Mouse (Mus musculus): Measurements from ENCODE around the gene Olfr878. TPM values are rescaled to one million over a fixed set of nuclear protein-coding genes. Genes with fewer than 3 reads are reported as not detected.

Olfr878 gene
- polyA plus RNA-seq, 1 experiment from 2014 or later = not detected

- Histone ChIP-seq H3K9ac (no peak overlapping the region), H3K4me3 (replicated peaks) (no peak overlapping the region), H3K36me3 (no peaks in the 10 kb centered on the region), H3K9me3 (replicated peaks) (no peaks in the 10 kb centered on the region), H3K27me3 (no peaks in the 10 kb centered on the region), H3K27ac (no peak overlapping the region), H3K4me1 (replicated peaks) (no peaks in the 10 kb centered on the region), H3K4me2 (no peak overlapping the region)
- DNase-seq (no peak), ATAC-seq (ENCODE audit: low read depth) (no peak)
Observed at GRCm38 (mm10) chr9:37934146-37934545, 16.5 kb downstream of the Olfr878 start.

DNA sequence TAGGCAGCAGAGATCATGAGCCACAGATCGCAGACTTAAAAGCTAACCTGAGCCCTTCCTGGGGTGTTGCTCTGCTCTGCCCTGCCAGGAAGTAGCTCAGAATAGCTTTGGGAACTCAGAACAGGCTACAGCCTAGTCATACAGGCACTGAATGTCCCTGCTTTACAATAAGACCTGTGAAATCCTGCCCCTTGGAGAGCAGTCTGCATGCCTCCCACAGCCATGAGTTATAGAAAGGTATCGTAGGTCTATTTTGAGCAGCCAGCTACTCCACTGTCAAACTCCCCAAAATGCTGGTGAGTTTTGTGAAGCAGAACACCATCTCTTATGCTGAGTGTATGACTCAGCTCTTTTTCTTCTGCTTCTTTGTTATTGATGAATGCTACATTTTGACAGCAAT, 23.5 kb downstream of the Olfr878 start:
- DNase-seq (no peak), ATAC-seq (ENCODE audit: low read depth) (no peak)
- Histone ChIP-seq H3K4me2 (no peak overlapping the region), H3K4me1 (replicated peaks) (no peaks in the 10 kb centered on the region), H3K9ac (no peak overlapping the region), H3K9me3 (replicated peaks) (no peaks in the 10 kb centered on the region), H3K36me3 (no peaks in the 10 kb centered on the region), H3K4me3 (replicated peaks) (no peak overlapping the region), H3K27me3 (no peaks in the 10 kb centered on the region), H3K27ac (no peak overlapping the region)
- 67% methylated on average over 2 of the region's 2 CpGs for WGBS (ENCODE audit: insufficient replicate concordance)

Other genes starting within 250 kb of the Olfr878 start
- gene Panx3, start 248.6 kb upstream of the Olfr878 start, polyA plus RNA-seq (2015; fragmentation: Nextera tagmentation; extraction: Ambion mirVana) = not detected in 2 replicates
- gene Olfr160, start 201.6 kb upstream of the Olfr878 start, polyA plus RNA-seq (2015; fragmentation: Nextera tagmentation; extraction: Ambion mirVana) = not detected in 2 replicates
- gene Olfr874, start 172.7 kb upstream of the Olfr878 start, polyA plus RNA-seq (2015; fragmentation: Nextera tagmentation; extraction: Ambion mirVana) = not detected in 2 replicates
- not detected in 2 replicates for gene Olfr875, start 146.0 kb upstream of the Olfr878 start, polyA plus RNA-seq (2015; fragmentation: Nextera tagmentation; extraction: Ambion mirVana)
- gene Olfr876, start 114.8 kb upstream of the Olfr878 start, polyA plus RNA-seq (2015; fragmentation: Nextera tagmentation; extraction: Ambion mirVana) = not detected in 2 replicates
- gene Olfr877, start 63.6 kb upstream of the Olfr878 start, polyA plus RNA-seq (2015; fragmentation: Nextera tagmentation; extraction: Ambion mirVana) = not detected in 2 replicates
- not detected in 2 replicates for gene Olfr145, start 21.1 kb upstream of the Olfr878 start, polyA plus RNA-seq (2015; fragmentation: Nextera tagmentation; extraction: Ambion mirVana)
- gene Olfr881, start 74.0 kb downstream of the Olfr878 start, polyA plus RNA-seq (2015; fragmentation: Nextera tagmentation; extraction: Ambion mirVana) = not detected in 2 replicates
- not detected in 2 replicates for gene Olfr883, start 108.0 kb downstream of the Olfr878 start, polyA plus RNA-seq (2015; fragmentation: Nextera tagmentation; extraction: Ambion mirVana)
- gene Olfr884, start 128.7 kb downstream of the Olfr878 start, polyA plus RNA-seq (2015; fragmentation: Nextera tagmentation; extraction: Ambion mirVana) = not detected in 2 replicates
- not detected in 2 replicates for gene Olfr885, start 143.5 kb downstream of the Olfr878 start, polyA plus RNA-seq (2015; fragmentation: Nextera tagmentation; extraction: Ambion mirVana)
- not detected in 2 replicates for gene Olfr887, start 166.2 kb downstream of the Olfr878 start, polyA plus RNA-seq (2015; fragmentation: Nextera tagmentation; extraction: Ambion mirVana)
- not detected in 2 replicates for gene Olfr888, start 190.3 kb downstream of the Olfr878 start, polyA plus RNA-seq (2015; fragmentation: Nextera tagmentation; extraction: Ambion mirVana)
- gene Olfr889, start 197.4 kb downstream of the Olfr878 start, polyA plus RNA-seq (2015; fragmentation: Nextera tagmentation; extraction: Ambion mirVana) = 0.15 and 0.18 TPM in 2 replicates
- not detected in 2 replicates for gene Olfr890, start 224.7 kb downstream of the Olfr878 start, polyA plus RNA-seq (2015; fragmentation: Nextera tagmentation; extraction: Ambion mirVana)

Data from liver, embryonic 13.5 days (tissue).